Mouse (Mus musculus): ENCODE data around the gene Osbpl8. TPM values are rescaled to one million over a fixed set of nuclear protein-coding genes. Genes with fewer than 3 reads are reported as not detected.
A peak's percentile ranks its signal among the peaks of the same experiment; 100 is the strongest.

Gene Osbpl8
- polyA plus RNA-seq, 1 experiment from 2014 or later, result 17.3 TPM

DNA sequence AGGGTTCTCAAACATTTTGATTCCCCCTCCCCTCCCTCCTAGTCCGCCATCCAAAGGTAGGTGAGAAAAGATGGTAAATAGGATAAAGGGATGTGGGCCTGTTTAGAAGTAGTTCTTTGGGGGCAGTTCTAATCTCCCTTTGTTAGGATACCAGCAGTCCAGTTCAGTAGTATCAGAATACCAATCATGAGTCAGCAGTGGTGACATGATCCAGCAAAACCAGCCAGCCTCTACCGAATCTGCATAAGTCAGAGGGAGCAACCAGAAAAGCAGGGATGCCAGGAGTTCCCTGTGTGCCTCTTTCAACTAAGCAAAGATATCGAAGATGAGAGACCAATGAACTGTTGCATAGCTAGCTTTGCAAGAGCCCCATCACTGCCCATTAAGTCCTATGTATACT is 91.6 kb downstream of the Osbpl8 start:
- Histone ChIP-seq H3K4me2 (no peak overlapping the region), H3K27ac (no peak overlapping the region), H3K36me3 (ENCODE audit: poor library complexity, severe bottlenecking) (peaks cover 3% of the 10 kb centered on the region; the same call in 1 of the 2 replicates), H3K4me1 (no peaks in the 10 kb centered on the region), H3K9ac (no peak overlapping the region), H3K27me3 (no peaks in the 10 kb centered on the region), H3K9me3 (replicated peaks) (no peaks in the 10 kb centered on the region), H3K4me3 (no peak overlapping the region)
- WGBS, result 93% methylated on average over 3 of the region's 3 CpGs
- ATAC-seq, result no peak

DNA sequence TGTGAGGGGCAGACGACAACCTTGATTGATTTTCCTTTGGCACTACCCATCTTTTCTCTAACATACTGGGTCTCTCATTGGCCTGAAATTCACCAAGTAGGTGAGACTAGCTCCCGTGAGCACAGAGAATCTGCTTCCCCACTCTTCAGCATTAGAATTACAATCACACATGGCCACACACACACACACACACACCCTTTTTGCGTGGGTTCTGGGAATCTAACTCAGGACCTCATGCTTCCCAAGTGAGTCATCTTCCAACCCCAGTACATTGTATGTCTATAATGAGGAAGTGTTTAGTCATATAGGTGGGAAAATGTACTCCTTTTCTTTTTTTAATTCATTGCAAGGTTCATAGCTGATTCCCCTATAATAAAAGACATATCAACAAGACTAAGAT is 92.8 kb downstream of the Osbpl8 start:
- no peak overlapping the region for H3K27ac ChIP-seq
- H3K9me3 ChIP-seq (replicated peaks), result no peaks in the 10 kb centered on the region
- WGBS, result 88% methylated on average over 3 of the region's 3 CpGs
- no peaks in the 10 kb centered on the region for H3K4me1 ChIP-seq
- no peak overlapping the region for H3K9ac ChIP-seq
- no peak overlapping the region for H3K4me2 ChIP-seq
- no peak for ATAC-seq
- peaks cover 3% of the 10 kb centered on the region; the same call in 1 of the 2 replicates for H3K36me3 ChIP-seq (ENCODE audit: poor library complexity, severe bottlenecking)
- no peak overlapping the region for H3K4me3 ChIP-seq
- H3K27me3 ChIP-seq, result no peaks in the 10 kb centered on the region

DNA sequence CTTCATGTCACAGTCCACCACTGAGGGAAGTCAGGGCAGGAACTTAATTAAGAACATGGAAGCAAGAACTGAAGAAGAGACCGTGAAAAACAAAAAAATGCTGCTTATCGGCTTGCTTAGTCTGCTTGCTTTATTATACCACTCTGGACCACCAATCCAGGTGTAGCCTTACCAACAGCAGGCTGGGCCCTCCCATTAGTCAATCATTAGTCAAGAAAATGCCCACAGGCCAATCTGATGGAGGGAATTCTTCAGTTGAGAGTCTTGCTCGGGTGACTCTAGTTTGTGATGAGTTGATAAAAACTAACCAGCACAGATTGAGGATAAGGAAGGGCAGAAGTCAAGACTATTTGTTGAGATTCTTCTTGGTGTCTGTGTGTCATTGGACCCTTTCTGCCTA is 93.7 kb downstream of the Osbpl8 start:
- Histone ChIP-seq H3K27me3 (no peaks in the 10 kb centered on the region), H3K9ac (no peak overlapping the region), H3K4me2 (no peak overlapping the region), H3K27ac (no peak overlapping the region), H3K4me3 (no peak overlapping the region), H3K36me3 (ENCODE audit: poor library complexity, severe bottlenecking) (peaks cover 3% of the 10 kb centered on the region; the same call in 1 of the 2 replicates), H3K9me3 (replicated peaks) (no peaks in the 10 kb centered on the region), H3K4me1 (no peaks in the 10 kb centered on the region)
- WGBS, result 91% methylated on average over 3 of the region's 3 CpGs
- no peak for ATAC-seq

DNA sequence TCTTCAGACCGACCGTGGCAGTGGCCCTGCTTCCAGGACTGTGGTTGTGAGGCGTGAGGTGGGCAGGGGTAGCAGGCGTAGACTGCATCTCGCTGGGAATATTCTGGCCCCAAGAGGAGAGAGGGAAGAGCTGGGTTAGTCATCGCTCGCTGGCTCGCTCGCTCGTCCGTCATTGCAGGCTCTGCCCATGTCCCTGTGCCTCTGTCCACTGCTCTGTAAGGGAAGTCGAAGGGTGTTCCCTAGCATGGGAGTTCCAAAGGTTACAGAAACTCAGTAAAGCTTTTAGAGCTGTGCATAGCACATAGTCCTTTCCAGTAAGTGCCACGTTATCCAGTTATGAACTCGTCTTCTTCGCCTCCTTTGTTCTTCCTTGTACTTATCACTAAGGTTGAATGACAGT is 107.1 kb downstream of the Osbpl8 start:
- Histone ChIP-seq H3K4me3 (no peak overlapping the region), H3K9me3 (replicated peaks) (no peaks in the 10 kb centered on the region), H3K4me1 (peaks cover 6% of the 10 kb centered on the region; the same call in 1 of the 2 replicates), H3K27me3 (no peaks in the 10 kb centered on the region), H3K27ac (no peak overlapping the region), H3K4me2 (no peak overlapping the region), H3K9ac (no peak overlapping the region), H3K36me3 (ENCODE audit: poor library complexity, severe bottlenecking) (peaks cover 48% of the 10 kb centered on the region)
- 89% methylated on average over 15 of the region's 15 CpGs for WGBS
- no peak for ATAC-seq

DNA sequence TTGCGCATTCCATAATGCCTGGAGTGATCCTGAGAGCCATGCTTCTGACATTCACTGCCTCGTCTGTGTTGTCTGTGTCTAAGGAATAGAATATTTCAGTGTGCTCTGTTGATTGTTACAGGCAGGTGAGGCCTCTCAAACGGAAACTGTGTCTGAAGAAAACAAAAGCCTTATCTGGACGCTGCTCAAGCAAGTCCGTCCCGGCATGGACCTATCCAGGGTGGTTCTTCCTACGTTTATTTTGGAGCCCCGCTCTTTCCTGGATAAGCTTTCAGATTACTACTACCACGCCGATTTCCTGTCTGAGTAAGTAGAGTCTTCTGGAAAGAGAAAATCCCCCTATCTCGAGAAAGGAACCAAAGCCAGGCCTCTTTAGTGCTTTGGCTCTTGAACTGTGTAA is 108.4 kb downstream of the Osbpl8 start:
- Histone ChIP-seq H3K4me3 (no peak overlapping the region), H3K4me2 (no peak overlapping the region), H3K27me3 (no peaks in the 10 kb centered on the region), H3K36me3 (ENCODE audit: poor library complexity, severe bottlenecking) (peaks cover 46% of the 10 kb centered on the region), H3K4me1 (peaks cover 6% of the 10 kb centered on the region; the same call in 1 of the 2 replicates), H3K9ac (no peak overlapping the region), H3K27ac (no peak overlapping the region), H3K9me3 (replicated peaks) (no peaks in the 10 kb centered on the region)
- ATAC-seq, result no peak
- WGBS, result 85% methylated on average over 11 of the region's 11 CpGs

DNA sequence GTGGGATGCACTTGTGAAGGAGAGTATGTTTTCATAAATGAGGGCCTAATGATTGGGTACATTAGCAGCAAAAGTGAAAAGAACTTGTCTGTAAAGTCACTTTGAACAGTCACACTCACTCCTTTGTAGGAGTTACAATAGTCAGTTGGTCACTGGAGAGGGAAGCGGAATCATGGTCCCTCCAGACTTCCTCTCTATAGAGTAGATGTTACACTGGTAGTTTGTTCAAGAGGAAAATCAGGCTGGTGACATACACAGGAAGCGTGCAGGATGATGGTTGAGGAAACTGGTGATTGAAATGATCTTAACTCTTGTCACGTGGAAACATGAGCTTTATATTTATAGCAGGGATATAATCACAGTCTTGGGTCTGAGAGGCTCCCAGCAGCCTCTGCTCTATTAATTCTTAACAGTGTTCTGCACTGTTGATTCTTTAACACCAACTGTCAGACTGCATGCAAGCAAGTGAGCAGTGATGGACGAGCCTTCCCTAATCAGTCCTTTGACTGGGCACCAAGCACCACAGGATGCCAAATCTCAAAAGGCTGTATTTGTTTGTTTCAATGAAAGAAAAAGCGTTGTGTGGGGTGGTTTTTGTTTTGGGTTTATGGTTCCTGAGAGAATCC is 109.0 kb downstream of the Osbpl8 start:
- Histone ChIP-seq H3K4me2 (no peak overlapping the region), H3K4me3 (no peak overlapping the region), H3K27me3 (no peaks in the 10 kb centered on the region), H3K27ac (no peak overlapping the region), H3K9ac (no peak overlapping the region), H3K4me1 (peaks cover 6% of the 10 kb centered on the region; the same call in 1 of the 2 replicates), H3K9me3 (replicated peaks) (no peaks in the 10 kb centered on the region), H3K36me3 (ENCODE audit: poor library complexity, severe bottlenecking) (peaks cover 46% of the 10 kb centered on the region)
- no peak for ATAC-seq
- 25% methylated on average over 5 of the region's 5 CpGs for whole genome bisulfite sequencing

DNA sequence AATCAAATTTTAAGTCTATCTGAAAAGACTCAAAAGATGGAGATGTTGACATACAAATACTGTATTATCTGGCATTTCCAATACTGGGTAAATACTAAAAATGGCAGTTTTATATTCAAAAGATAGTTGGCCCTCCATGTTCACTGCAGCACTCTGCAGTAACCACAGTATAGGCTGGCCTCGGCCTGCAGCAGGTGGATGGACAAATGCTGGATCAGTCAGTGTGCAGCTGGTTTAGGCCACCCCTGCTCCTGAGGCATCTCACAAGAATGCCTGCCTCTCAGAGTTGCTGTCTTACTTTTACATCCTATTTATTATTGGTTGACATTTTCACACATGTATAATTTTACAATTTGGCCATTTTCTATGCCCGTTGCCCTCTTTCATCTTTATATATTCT is 111.3 kb downstream of the Osbpl8 start:
- WGBS, result 83% methylated on average over 2 of the region's 2 CpGs

DNA sequence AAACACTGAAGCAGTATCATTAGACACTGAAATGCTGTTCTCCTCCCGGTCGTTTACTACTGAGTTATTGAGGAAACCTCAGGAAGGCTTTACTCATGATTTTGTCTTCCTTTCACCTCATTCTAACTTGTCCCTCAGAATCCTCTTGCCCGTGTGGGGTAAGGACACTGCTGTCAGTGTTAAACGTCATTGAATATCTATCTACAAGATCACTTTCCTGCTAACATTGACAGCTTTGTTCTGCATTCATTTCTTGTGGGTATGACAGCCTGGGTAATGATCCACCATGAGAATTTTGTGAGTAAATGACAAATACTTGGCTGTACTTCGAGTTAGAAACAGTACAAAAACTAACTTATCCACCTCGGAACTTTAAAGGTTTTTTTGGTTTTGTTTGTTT is 133.1 kb downstream of the Osbpl8 start:
- H3K9me3 ChIP-seq (replicated peaks), result no peaks in the 10 kb centered on the region
- peaks cover 8% of the 10 kb centered on the region; the same call in 1 of the 2 replicates for H3K4me1 ChIP-seq
- peak overlapping the region; percentile 73 for H3K4me3 ChIP-seq
- H3K27me3 ChIP-seq, result no peaks in the 10 kb centered on the region
- WGBS, result 50% methylated on average over 6 of the region's 6 CpGs
- no peak for ATAC-seq
- H3K9ac ChIP-seq, result peak overlapping the region; percentile 74; the same call in 1 of the 2 replicates
- peak overlapping the region; percentile 59 for H3K4me2 ChIP-seq
- no peak overlapping the region for H3K27ac ChIP-seq
- peaks cover 3% of the 10 kb centered on the region; the same call in 1 of the 2 replicates for H3K36me3 ChIP-seq (ENCODE audit: poor library complexity, severe bottlenecking)

More for the DNA sequence above, 111.3 kb downstream of the Osbpl8 start:
- peaks cover 41% of the 10 kb centered on the region for H3K36me3 ChIP-seq (ENCODE audit: poor library complexity, severe bottlenecking)
- no peaks in the 10 kb centered on the region for H3K9me3 ChIP-seq (replicated peaks)
- no peak for ATAC-seq
- peaks cover 6% of the 10 kb centered on the region; the same call in 1 of the 2 replicates for H3K4me1 ChIP-seq
- no peak overlapping the region for H3K9ac ChIP-seq
- H3K27ac ChIP-seq, result no peak overlapping the region
- H3K4me3 ChIP-seq, result no peak overlapping the region
- H3K27me3 ChIP-seq, result no peaks in the 10 kb centered on the region
- no peak overlapping the region for H3K4me2 ChIP-seq

DNA sequence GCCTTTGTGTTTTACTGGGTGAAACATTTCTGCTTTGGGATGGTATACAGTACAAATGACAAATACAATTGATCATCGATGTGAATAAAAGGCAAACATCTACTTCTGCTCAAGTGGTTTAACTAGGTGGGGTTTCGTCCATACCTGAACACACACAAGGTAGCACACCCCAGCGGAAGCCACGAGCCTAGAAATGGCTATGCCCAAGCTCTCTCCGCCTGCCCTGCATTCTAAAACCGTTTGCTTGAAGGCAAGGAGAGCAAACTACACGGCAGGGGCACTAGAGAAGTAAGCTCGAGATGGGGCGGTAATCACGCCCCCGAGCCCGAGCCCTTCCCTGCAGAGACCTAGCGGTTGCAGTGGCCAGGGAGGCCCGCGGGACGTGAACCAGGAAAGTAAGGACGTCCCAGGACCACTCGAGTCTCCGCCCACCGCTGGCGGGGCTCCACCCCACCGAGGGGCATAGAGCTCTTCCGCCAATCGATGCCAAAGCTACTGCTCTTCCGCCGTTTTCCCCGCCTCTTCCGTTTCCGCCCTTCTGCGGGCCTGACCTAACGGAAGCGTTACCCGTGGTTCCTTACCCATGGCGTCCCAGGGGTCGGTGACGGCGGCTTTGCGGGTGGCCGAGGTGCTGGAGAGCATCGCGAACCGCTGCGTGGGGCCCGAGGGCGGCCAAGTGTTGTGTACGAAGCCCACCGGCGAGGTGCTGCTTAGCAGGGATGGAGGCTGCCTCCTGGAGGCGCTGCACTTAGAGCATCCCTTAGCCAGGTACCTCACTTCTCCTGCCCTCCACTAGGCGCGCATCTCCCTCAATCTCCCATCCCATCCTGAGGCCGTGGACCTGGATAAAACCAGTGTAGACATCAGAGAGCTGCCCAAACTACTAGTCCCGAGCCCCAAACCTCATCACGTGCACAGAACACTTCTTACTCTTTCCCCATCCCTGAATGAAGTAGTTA is 133.9 kb downstream of the Osbpl8 start, which contains the start of gene Bbs10:
TSS of gene Bbs10 (plus strand) at position 540 of the 959 bp plus-strand sequence.
- H3K4me2 ChIP-seq, result peak within 1 kb of the TSS; percentile 59
- ATAC-seq, result peak; percentile 99
- no peaks in the 10 kb centered on the region for H3K27me3 ChIP-seq
- H3K4me1 ChIP-seq, result peaks cover 8% of the 10 kb centered on the region; the same call in 1 of the 2 replicates
- WGBS, result 1% methylated on average over 54 of the region's 54 CpGs
- no peaks in the 10 kb centered on the region for H3K9me3 ChIP-seq (replicated peaks)
- peak within 1 kb of the TSS; percentile 73 for H3K4me3 ChIP-seq
- H3K27ac ChIP-seq, result peak within 1 kb of the TSS; percentile 86
- peaks cover under 1% of the 10 kb centered on the region; the same call in 1 of the 2 replicates for H3K36me3 ChIP-seq (ENCODE audit: poor library complexity, severe bottlenecking)
- peak within 1 kb of the TSS; percentile 74 for H3K9ac ChIP-seq

DNA sequence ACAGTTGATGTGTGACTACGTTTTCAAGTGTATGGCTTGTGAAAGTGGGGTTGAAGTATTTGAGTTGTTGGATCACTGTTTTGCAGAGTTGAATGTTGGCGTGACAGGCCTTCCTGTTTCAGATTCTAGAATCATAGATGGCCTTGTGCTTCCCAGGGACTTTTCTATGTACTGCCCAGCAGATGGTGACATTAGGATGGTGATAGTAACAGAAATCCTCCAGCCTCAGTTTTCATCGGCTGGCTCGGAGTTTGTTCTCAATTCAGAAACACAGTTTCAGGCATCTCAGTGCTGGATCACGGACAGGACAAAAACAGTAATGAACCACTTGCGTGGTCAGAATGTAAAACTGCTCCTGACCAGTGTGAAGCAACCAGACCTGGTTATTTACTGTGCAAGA is 135.0 kb downstream of the Osbpl8 start:
- Histone ChIP-seq H3K4me3 (no peak overlapping the region), H3K36me3 (ENCODE audit: poor library complexity, severe bottlenecking) (no peaks in the 10 kb centered on the region), H3K27me3 (no peaks in the 10 kb centered on the region), H3K4me2 (peak overlapping the region; percentile 59), H3K9me3 (replicated peaks) (no peaks in the 10 kb centered on the region), H3K4me1 (peaks cover 8% of the 10 kb centered on the region; the same call in 1 of the 2 replicates), H3K27ac (no peak overlapping the region), H3K9ac (no peak overlapping the region)
- WGBS, result 83% methylated on average over 6 of the region's 6 CpGs
- no peak for ATAC-seq

DNA sequence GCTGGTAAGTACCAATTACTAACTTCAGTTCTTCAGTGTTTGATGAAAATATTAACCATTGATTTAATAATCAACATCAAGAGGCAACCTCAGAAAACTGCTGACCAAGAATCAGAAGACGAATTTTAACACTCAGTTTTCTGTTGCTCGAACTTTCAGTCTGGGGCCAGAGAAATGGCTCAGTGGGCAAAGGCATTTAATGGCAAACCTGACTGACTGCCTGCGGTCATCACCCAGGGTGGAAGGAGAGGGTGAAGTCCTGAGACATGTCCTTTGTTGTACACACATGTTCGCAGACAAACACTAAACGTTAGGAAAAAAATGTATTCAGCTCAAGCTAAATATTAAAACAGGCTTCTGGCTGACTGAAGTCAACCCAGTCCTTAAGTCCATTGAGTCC is 136.5 kb downstream of the Osbpl8 start:
- Histone ChIP-seq H3K27me3 (no peaks in the 10 kb centered on the region), H3K4me3 (no peak overlapping the region), H3K9ac (no peak overlapping the region), H3K27ac (no peak overlapping the region), H3K4me1 (peaks cover 8% of the 10 kb centered on the region; the same call in 1 of the 2 replicates), H3K4me2 (no peak overlapping the region), H3K9me3 (replicated peaks) (no peaks in the 10 kb centered on the region), H3K36me3 (ENCODE audit: poor library complexity, severe bottlenecking) (no peaks in the 10 kb centered on the region)
- ATAC-seq, result no peak
- WGBS, result 93% methylated on average over 5 of the region's 5 CpGs

DNA sequence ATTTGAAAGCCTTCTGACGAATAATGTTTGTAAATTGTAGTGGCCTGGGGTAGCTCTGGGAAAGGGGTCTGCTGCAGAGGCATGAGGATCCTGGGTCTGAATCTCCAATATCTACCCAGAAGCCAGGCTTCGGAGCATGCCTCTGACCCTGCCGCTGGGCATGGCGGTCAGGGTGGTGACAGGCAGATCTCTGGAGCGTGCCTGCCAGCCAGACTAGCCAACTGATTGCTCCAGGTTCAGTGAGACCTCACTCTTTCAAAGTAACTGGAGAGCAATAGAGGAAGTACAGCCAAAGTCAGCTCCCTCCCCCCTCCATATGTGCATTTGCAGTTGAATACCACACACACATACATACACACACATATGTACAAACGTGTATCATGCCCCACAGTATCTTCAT is 137.9 kb downstream of the Osbpl8 start:
- no peaks in the 10 kb centered on the region for H3K27me3 ChIP-seq

More for the DNA sequence above, 137.9 kb downstream of the Osbpl8 start:
- ATAC-seq, result no peak
- Histone ChIP-seq H3K36me3 (ENCODE audit: poor library complexity, severe bottlenecking) (no peaks in the 10 kb centered on the region), H3K4me1 (peaks cover 8% of the 10 kb centered on the region; the same call in 1 of the 2 replicates), H3K9ac (no peak overlapping the region), H3K9me3 (replicated peaks) (no peaks in the 10 kb centered on the region), H3K4me3 (no peak overlapping the region), H3K27ac (no peak overlapping the region), H3K4me2 (no peak overlapping the region)
- 95% methylated on average over 6 of the region's 6 CpGs for WGBS
